Mouse (Mus musculus) forebrain, embryonic 16.5 days (tissue): ENCODE data around the gene Smndc1. TPM values are rescaled to one million over a fixed set of nuclear protein-coding genes. Genes with fewer than 3 reads are reported as not detected.

Experiments used
- ATAC-seq: fragments of 200-750 bp; cut with Nextera tagmentation; 2 replicates; pipeline ENCODE4 v1.8.0; 2017; ENCODE audit warnings: mild to moderate bottlenecking, moderate library complexity
- H3K27ac ChIP-seq: fragments of 300-500 bp; sonication (generic); 2 replicates; pipeline ENCODE4 v1.5.1; 2014; ENCODE audit warnings: low read length, control low read depth
- H3K27me3 ChIP-seq: fragments of 300-500 bp; sonication (generic); replicated peaks from 2 replicates; pipeline ENCODE4 v1.6.1; 2014; ENCODE audit warnings: low read length; ENCODE audit not compliant: control insufficient read depth, insufficient read depth
- H3K36me3 ChIP-seq: fragments of 300-500 bp; sonication (generic); 2 replicates; pipeline ENCODE4 v1.6.1; 2014; ENCODE audit not compliant: control insufficient read depth, insufficient read depth
- H3K4me1 ChIP-seq: fragments of 300-500 bp; sonication (generic); replicated peaks from 2 replicates; pipeline ENCODE4 v1.6.1; 2014; ENCODE audit warnings: low read length; ENCODE audit not compliant: control insufficient read depth, insufficient read depth
- H3K4me2 ChIP-seq: fragments of 300-500 bp; sonication (generic); 2 replicates; pipeline ENCODE4 v1.6.1; 2014; ENCODE audit warnings: mild to moderate bottlenecking, low read length, control low read depth
- H3K4me3 ChIP-seq: fragments of 300-500 bp; sonication (generic); replicated peaks from 2 replicates; pipeline ENCODE4 v1.5.1; 2014; ENCODE audit warnings: mild to moderate bottlenecking, low read length, control low read depth
- H3K9ac ChIP-seq: fragments of 300-500 bp; sonication (generic); replicated peaks from 2 replicates; pipeline ENCODE4 v1.6.1; 2014; ENCODE audit warnings: low read depth, low read length, control low read depth
- H3K9me3 ChIP-seq: fragments of 300-500 bp; sonication (generic); 2 replicates; pipeline ENCODE4 v1.6.1; 2016; ENCODE audit warnings: low read length; ENCODE audit not compliant: control insufficient read depth
- WGBS: fragments of 180-500 bp; shearing (Covaris S2); extraction: QIAGEN DNeasy Blood & Tissue Kit; methylation state at CpG from one replicate; pipeline ENCODE4 v1.1.7; 2014; 5-methylcytosine and 5-hydroxymethylcytosine counted together
- polyA plus RNA-seq: library from polyadenylated mRNA; unstranded; fragments of >200 nt; fragmentation: Nextera tagmentation; extraction: Ambion mirVana; gene quantifications from 2 replicates; pipeline ENCODE4 v1.2.1, GENCODE M21; 2015

Smndc1 gene
- polyA plus RNA-seq, 1 experiment from 2014 or later: 33.2 TPM

DNA sequence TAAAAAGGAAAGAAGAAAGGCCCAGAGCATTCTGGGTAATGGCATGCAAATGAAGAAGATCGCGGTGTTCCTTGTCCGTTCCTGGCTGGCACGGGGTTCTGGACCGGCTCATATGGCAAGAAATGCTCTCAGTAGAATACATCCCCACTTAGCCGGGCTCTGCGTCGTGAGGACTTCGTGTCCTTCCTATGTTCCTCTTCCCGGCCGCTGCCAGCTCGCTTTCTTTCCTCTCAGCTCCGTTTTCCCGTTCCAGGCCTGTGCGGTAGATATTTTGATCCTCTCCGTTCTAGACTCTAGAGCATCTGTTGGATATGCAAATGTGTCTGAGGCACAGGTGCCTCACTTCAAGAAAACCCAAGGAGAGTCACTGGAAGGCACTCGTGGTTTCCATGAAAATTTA lies 24.8 kb upstream of the Smndc1 start:
- H3K36me3 ChIP-seq: no peaks in the 10 kb centered on the region
- no peaks in the 10 kb centered on the region for H3K27me3 ChIP-seq
- no peak for ATAC-seq
- H3K4me3 ChIP-seq: no peak overlapping the region
- H3K4me1 ChIP-seq: 0 out of 2 replicates have a peak, but pooled peaks cover 3% of the 10 kb centered on the region
- no peak overlapping the region for H3K4me2 ChIP-seq
- H3K9ac ChIP-seq: no peak overlapping the region
- H3K27ac ChIP-seq: no peak overlapping the region
- 89% methylated on average over 17 of the region's 17 CpGs for WGBS
- H3K9me3 ChIP-seq: no peaks in the 10 kb centered on the region

DNA sequence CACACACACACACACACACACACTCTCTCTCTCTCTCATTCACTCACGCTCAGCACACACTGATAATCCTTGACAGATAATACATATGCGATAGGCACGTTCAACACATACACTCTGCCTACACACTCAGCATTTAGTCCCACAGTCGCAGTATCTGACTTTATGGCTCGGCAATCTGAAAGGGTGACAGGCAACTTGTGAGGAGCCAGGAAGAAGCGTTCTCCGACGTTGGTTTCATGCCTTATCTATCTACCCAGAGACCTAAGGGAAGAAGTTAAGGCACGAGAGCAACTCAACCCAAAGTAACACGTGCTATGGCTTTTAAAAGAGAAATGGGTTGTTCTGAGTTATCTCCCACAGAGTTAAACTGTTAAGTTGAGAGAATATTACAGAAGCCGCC lies 24.3 kb upstream of the Smndc1 start:
- Histone ChIP-seq H3K27me3 (no peaks in the 10 kb centered on the region), H3K27ac (no peak overlapping the region), H3K4me3 (no peak overlapping the region), H3K9ac (no peak overlapping the region), H3K4me2 (no peak overlapping the region), H3K9me3 (no peaks in the 10 kb centered on the region), H3K4me1 (0 out of 2 replicates have a peak, but pooled peaks cover 3% of the 10 kb centered on the region), H3K36me3 (no peaks in the 10 kb centered on the region)
- ATAC-seq: no peak
- 92% methylated on average over 11 of the region's 11 CpGs for WGBS

DNA sequence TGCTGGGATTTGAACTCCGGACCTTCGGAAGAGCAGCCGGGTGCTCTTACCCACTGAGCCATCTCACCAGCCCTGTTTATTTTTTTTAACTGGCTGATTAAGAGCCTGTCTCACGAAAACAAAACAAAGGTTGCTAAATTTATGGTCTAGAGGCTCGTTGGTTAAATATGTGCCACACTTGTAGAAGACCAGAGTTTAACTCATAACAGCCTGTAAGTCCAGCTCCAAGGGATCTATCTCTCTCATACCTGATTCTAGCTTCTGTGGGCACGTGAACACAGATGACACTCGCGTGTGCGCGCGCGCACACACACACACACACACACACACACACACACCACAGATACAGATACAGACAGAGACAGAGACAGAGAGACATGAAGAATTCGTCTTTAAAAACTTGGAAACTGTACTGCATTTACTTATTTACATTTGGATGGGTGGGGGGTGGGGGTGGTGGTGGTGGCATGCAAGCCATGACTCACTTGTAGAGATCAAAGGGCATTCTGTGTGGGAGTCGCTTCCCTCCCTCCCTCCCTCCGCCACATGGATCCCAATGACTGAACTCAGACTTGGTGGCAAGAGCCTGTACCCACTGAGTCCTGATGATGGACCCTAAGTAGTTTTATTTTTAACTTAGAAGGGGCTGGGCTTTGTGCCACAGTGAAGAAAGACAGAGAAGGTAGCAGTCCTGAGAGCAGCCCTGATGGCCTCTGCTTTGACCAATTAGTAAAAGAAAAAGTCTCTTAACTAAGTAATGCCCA lies 23.4 kb upstream of the Smndc1 start:
- WGBS: 87% methylated on average over 15 of the region's 15 CpGs
- H3K4me3 ChIP-seq: no peak overlapping the region

DNA sequence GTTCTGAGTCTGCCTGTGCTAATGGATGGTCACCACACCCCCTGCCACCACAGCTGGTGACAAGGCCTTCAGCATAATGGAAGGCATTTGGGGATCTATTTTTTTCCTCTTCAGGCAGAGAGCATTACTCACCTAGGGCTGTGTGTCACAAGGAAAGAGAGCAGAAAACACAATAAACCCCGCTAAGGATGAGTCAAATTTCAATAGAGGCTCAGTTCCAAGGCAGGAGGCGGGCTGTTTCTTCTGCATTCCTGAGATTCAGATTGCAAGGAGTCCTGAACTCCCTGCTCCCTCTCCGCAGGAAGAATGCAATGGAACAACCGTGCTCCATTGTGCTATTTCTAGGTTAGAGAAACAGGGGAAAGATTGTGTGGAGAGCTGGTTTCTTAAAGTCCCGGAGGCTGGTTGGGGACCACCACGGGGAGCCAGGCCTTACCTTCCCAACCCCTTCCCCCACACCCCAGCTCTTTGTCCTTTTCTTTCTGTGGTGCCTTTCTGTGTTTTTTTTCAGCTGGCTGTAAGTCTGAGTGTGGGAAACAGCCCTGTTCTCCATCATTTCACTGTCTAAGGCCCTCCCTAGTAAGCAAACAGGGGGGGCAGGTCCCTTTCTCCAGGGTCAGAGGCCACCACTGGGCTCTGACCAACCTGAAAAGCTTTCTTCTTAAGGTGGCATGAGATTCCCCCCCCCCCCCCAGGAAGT lies 21.9 kb upstream of the Smndc1 start:
- H3K27me3 ChIP-seq: no peaks in the 10 kb centered on the region
- ATAC-seq: no peak
- H3K4me1 ChIP-seq: 0 out of 2 replicates have a peak, but pooled peaks cover 3% of the 10 kb centered on the region
- WGBS: 12% methylated on average over 6 of the region's 6 CpGs
- no peak overlapping the region for H3K9ac ChIP-seq
- no peak overlapping the region for H3K4me3 ChIP-seq
- H3K9me3 ChIP-seq: no peaks in the 10 kb centered on the region
- H3K36me3 ChIP-seq: no peaks in the 10 kb centered on the region
- no peak overlapping the region for H3K27ac ChIP-seq
- no peak overlapping the region for H3K4me2 ChIP-seq

More for the DNA sequence above, 23.4 kb upstream of the Smndc1 start:
- Histone ChIP-seq H3K4me2 (no peak overlapping the region), H3K9me3 (no peaks in the 10 kb centered on the region), H3K9ac (no peak overlapping the region), H3K4me1 (0 out of 2 replicates have a peak, but pooled peaks cover 3% of the 10 kb centered on the region), H3K27ac (no peak overlapping the region), H3K36me3 (no peaks in the 10 kb centered on the region), H3K27me3 (no peaks in the 10 kb centered on the region)
- ATAC-seq: no peak

DNA sequence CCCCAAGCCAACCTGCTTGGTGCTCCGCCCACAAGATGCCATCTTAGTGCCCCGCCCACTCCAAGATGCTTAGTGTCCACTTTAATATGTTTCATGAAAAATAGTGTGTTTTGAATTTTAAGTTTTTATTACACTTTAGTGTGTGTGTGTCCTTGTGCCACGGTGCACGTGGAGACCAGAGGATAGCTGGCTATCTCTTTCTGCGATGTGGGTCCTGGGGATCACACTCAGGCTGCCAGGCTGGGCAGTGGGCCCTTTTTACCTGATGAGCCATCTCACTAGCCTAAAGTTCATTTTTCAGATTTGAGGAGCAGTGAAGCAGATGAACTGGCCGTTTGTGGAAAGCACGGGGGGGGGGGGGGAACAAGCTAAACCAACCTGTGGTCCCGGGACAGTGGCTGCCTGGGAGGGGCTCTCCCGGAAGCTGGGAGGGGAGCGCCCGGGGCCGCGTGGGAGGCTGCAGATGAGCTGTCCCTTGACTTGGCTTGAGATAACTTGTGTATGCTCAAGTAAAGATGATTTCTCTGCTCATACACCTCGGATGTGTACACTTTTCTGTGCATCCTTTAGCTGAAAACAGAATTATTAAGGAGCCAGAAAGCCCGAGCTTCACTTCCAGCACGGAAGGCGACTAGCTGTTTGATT lies 19.4 kb upstream of the Smndc1 start:
- no peaks in the 10 kb centered on the region for H3K36me3 ChIP-seq
- 0 out of 2 replicates have a peak, but pooled peaks cover 3% of the 10 kb centered on the region for H3K4me1 ChIP-seq
- no peak for ATAC-seq
- no peaks in the 10 kb centered on the region for H3K27me3 ChIP-seq
- 65% methylated on average over 17 of the region's 17 CpGs for WGBS
- no peak overlapping the region for H3K9ac ChIP-seq
- H3K4me3 ChIP-seq: no peak overlapping the region
- no peak overlapping the region for H3K4me2 ChIP-seq
- no peak overlapping the region for H3K27ac ChIP-seq
- H3K9me3 ChIP-seq: no peaks in the 10 kb centered on the region

DNA sequence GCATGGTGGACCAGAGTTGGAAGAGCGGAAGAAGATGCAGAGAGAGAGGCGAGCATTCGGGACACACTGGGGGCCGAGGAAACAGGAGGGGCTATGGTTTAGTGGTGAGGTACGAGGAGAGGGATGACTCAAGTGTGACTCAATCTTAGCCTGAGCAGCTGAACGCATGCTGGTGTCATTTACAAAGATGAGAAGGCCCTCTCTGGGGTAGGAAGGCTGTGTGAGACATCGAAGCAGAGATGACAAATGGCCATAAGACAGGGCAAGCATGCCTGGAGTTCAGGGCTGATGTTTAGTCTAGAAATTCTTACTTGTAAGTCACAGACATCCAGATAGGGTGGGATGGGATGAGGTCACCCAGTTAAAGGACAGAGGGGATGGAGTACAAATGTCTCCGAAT lies 18.0 kb upstream of the Smndc1 start:
- Histone ChIP-seq H3K27me3 (no peaks in the 10 kb centered on the region), H3K4me3 (no peak overlapping the region), H3K27ac (no peak overlapping the region), H3K9ac (no peak overlapping the region), H3K36me3 (no peaks in the 10 kb centered on the region), H3K4me1 (0 out of 2 replicates have a peak, but pooled peaks cover 3% of the 10 kb centered on the region), H3K4me2 (no peak overlapping the region), H3K9me3 (no peaks in the 10 kb centered on the region)
- 92% methylated on average over 8 of the region's 8 CpGs for WGBS
- ATAC-seq: no peak

DNA sequence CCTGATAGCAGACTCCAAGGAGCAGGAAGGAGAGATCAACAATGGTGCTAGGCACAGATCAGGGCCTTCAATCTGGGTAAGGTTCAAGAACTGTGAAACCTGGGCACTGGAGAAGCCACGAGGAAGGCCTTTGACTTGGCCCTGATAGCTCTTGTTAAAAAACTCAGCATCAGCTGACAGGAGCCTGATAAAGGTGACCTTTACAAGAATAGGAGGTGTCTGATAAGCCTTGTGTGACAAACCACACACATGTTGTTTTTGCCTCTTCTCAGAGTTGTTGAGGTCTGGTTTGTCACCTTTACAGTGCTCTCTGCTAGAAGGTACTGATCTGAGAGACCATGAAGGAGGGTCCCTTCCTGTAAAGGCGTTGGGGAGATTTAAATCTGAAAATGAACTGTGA lies 17.0 kb upstream of the Smndc1 start:
- Histone ChIP-seq H3K9ac (no peak overlapping the region), H3K27me3 (no peaks in the 10 kb centered on the region), H3K4me3 (no peak overlapping the region), H3K4me1 (0 out of 2 replicates have a peak, but pooled peaks cover 3% of the 10 kb centered on the region), H3K27ac (no peak overlapping the region), H3K36me3 (no peaks in the 10 kb centered on the region), H3K4me2 (no peak overlapping the region), H3K9me3 (no peaks in the 10 kb centered on the region)
- ATAC-seq: no peak
- WGBS: 78% methylated on average over 2 of the region's 2 CpGs

DNA sequence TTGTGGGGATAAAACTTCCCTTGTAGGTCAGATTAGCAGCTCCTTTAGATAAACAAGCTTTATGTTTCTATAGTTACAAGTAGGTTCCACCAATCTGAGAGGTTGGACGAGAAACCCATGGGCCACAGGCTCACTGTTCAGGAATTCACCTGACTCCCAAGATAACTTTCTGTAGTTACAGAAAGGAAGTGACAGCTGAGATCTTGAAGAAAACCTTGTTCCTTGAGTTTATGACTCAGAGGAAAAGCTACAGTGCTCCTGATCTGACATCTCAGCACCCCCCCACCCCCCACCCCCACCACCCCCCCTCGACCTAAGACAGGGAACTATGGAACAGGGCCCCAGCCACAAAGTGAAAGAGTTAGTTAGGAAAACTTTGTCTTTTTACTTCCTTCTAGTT lies 15.4 kb upstream of the Smndc1 start:
- no peaks in the 10 kb centered on the region for H3K27me3 ChIP-seq
- no peak overlapping the region for H3K4me3 ChIP-seq
- H3K36me3 ChIP-seq: no peaks in the 10 kb centered on the region
- H3K4me2 ChIP-seq: no peak overlapping the region
- H3K4me1 ChIP-seq: no peaks in the 10 kb centered on the region
- no peak for ATAC-seq
- 74% methylated on average over 2 of the region's 2 CpGs for WGBS
- H3K9me3 ChIP-seq: no peaks in the 10 kb centered on the region
- H3K27ac ChIP-seq: no peak overlapping the region
- H3K9ac ChIP-seq: no peak overlapping the region

DNA sequence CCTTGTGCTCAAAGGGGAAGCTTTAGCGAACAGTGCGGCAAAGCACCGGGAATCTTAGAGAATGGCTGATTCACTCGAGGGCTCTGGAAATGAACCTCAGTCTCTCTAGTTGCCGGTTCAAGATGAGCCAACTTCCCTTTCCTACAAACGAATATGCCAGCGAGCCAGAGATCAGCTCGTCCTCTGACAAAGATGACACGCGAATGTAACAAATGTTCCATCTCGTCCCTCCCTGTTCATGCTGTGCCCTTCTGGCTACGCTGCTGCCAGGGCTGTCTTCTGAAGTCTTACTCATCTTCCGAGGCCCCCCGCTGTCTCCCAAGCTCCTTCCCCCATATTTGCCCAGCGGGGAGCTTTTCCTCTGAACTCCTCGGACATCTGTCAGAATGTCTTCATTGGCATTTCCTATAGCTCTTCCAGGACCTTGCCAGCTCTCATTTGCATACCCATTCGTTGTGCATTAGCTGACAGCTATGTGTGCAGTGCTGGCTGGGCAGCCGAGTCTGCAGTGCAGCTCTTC lies 14.5 kb upstream of the Smndc1 start:
- no peak for ATAC-seq
- H3K36me3 ChIP-seq: no peaks in the 10 kb centered on the region
- H3K27ac ChIP-seq: no peak overlapping the region
- no peaks in the 10 kb centered on the region for H3K9me3 ChIP-seq
- no peak overlapping the region for H3K4me2 ChIP-seq
- H3K9ac ChIP-seq: no peak overlapping the region
- H3K27me3 ChIP-seq: no peaks in the 10 kb centered on the region
- WGBS: 75% methylated on average over 18 of the region's 18 CpGs
- H3K4me1 ChIP-seq: no peaks in the 10 kb centered on the region
- H3K4me3 ChIP-seq: no peak overlapping the region
